Mouse (Mus musculus) spleen, adult 2 months (tissue): Measurements from ENCODE around the gene Retreg2. TPM values are rescaled to one million over a fixed set of nuclear protein-coding genes. Genes with fewer than 3 reads are reported as not detected.

ENCODE experiments used
- DNase-seq, 2 experiments: peaks; one replicate each; pipeline versions ENCODE4 v3.0.0 to v3.0.0-alpha.2; 2012 to 2021; ENCODE audit warnings: low spot score in 2 of 2, low read depth in 1 of 2
- H3K27ac ChIP-seq: fragments of 200-500 bp; 2 replicates; pipeline ENCODE4 v1.5.1; 2012; ENCODE audit warnings: low read length, inconsistent platforms; ENCODE audit not compliant: insufficient read depth
- H3K27me3 ChIP-seq: fragments of 200-500 bp; 2 replicates; pipeline ENCODE4 v1.6.1; 2012; ENCODE audit warnings: mild to moderate bottlenecking, moderate library complexity, low read length, inconsistent platforms; ENCODE audit not compliant: control insufficient read depth, insufficient read depth
- H3K36me3 ChIP-seq: fragments of 200-500 bp; 2 replicates; pipeline ENCODE4 v1.6.1; 2012; ENCODE audit warnings: mild to moderate bottlenecking, low read length, inconsistent platforms; ENCODE audit not compliant: control insufficient read depth, insufficient read depth
- H3K4me1 ChIP-seq: fragments of 200-500 bp; 2 replicates; pipeline ENCODE4 v1.6.1; 2011; ENCODE audit warnings: inconsistent platforms; ENCODE audit not compliant: control insufficient read depth, insufficient read depth, insufficient read length
- H3K4me3 ChIP-seq: fragments of 200-500 bp; 2 replicates; pipeline ENCODE4 v1.5.1; 2011; ENCODE audit warnings: mild to moderate bottlenecking, inconsistent platforms; ENCODE audit not compliant: insufficient read depth, insufficient read length; ENCODE audit errors: extremely low read depth
- CTCF ChIP-seq: fragments of 200-500 bp; IDR thresholded peaks from 2 replicates; pipeline ENCODE4 v1.5.1; 2011; ENCODE audit warnings: mild to moderate bottlenecking, inconsistent platforms; ENCODE audit not compliant: insufficient read depth, insufficient read length, insufficient replicate concordance; ENCODE audit errors: extremely low read depth
- POLR2A ChIP-seq: fragments of 200-500 bp; IDR thresholded peaks from 2 replicates; pipeline ENCODE4 v1.6.1; 2011; ENCODE audit warnings: low read depth, low read length, inconsistent platforms
- WGBS: fragments of 180-500 bp; shearing (Covaris S2); methylation state at CpG from one replicate; pipeline ENCODE4 v1.1.7; 2018; 5-methylcytosine and 5-hydroxymethylcytosine counted together
- polyA plus RNA-seq: library from polyadenylated mRNA; depleted of rRNA; stranded (reverse); fragments of >200 nt; gene quantifications from 2 replicates; pipeline ENCODE4 v1.2.3, GENCODE M21; 2012

Gene Retreg2
- polyA plus RNA-seq, 1 experiment: 88.2 TPM

DNA sequence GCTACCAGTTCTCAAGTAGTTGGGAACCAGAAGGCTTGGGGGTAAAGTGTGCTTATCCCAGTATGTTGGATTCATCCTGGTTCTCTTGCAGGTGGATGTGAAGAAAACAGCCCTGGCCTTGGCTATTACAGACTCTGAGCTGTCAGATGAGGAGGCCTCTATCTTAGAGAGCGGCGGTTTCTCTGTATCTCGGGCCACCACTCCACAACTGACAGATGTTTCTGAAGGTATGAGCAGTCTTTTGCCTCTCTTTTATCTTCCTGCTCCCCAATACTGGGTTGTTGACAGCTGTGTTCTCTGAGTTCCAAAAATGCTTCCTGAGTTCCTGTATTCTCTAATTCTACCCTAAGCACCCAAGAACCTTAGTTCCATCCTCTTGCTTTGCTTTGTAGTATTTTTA lies 3.0 kb downstream of the Retreg2 start:
- peaks cover 3% of the 10 kb centered on the region for H3K4me1 ChIP-seq
- DNase-seq: no peak
- TF ChIP-seq CTCF (no peak), POLR2A (no peak)
- no peak overlapping the region for H3K4me3 ChIP-seq
- H3K27ac ChIP-seq: no peak overlapping the region
- no peaks in the 10 kb centered on the region for H3K27me3 ChIP-seq
- peaks cover 36% of the 10 kb centered on the region for H3K36me3 ChIP-seq
- 95% methylated on average over 3 of the region's 3 CpGs for WGBS

- Histone ChIP-seq H3K27me3 (no peaks in the 10 kb centered on the region), H3K4me1 (no peaks in the 10 kb centered on the region; the same call in none of the 2 replicates), H3K4me3 (no peak overlapping the region), H3K36me3 (peaks cover 36% of the 10 kb centered on the region), H3K27ac (no peak overlapping the region)
- TF ChIP-seq POLR2A: no peak
- no peak for TF ChIP-seq CTCF
- 91% methylated on average over 7 of the region's 7 CpGs for WGBS
- no peak for DNase-seq
Measured at GRCm38 (mm10) chr1:75147411-75148135, 5.0 kb downstream of the Retreg2 start.

DNA sequence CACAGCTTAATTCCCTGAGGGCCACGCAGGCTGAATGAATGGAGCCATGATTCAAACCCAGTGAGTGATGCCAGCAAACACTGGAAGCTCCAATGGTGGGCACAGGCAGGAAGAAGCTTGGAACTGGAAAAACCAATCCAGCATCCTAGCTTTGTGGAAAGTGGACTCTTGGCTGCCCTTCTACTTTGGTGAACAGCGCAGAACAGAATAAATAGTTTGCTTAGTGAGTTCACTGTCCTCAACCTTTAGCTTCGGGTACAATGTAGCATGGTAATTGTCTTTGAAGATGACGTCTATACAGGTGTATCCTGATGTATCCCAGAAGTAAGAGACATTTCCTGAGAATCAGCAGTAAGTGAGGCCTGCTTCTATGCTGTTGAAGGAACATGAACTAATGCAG lies 6.1 kb downstream of the Retreg2 start:
- Histone ChIP-seq H3K27me3 (no peaks in the 10 kb centered on the region), H3K4me3 (no peak overlapping the region), H3K36me3 (peaks cover 36% of the 10 kb centered on the region), H3K4me1 (no peaks in the 10 kb centered on the region), H3K27ac (no peak overlapping the region)
- TF ChIP-seq POLR2A (no peak), CTCF (no peak)
- DNase-seq: no peak
- 91% methylated on average over 4 of the region's 4 CpGs for WGBS

GRCm38 (mm10) chr1:75155837-75156236 lies 13.3 kb downstream of the Retreg2 start:
- Histone ChIP-seq H3K27ac (no peak overlapping the region), H3K36me3 (no peaks in the 10 kb centered on the region), H3K4me1 (no peaks in the 10 kb centered on the region), H3K27me3 (no peaks in the 10 kb centered on the region), H3K4me3 (no peak overlapping the region)
- 50% methylated on average over 3 of the region's 3 CpGs for WGBS
- TF ChIP-seq POLR2A (no peak), CTCF (no peak)
- no peak for DNase-seq

GRCm38 (mm10) chr1:75158990-75159389 lies 16.4 kb downstream of the Retreg2 start:
- no peak for TF ChIP-seq POLR2A
- TF ChIP-seq CTCF: no peak
- Histone ChIP-seq H3K4me1 (no peaks in the 10 kb centered on the region), H3K36me3 (no peaks in the 10 kb centered on the region), H3K27ac (no peak overlapping the region), H3K4me3 (no peak overlapping the region), H3K27me3 (no peaks in the 10 kb centered on the region)
- no peak for DNase-seq

DNA sequence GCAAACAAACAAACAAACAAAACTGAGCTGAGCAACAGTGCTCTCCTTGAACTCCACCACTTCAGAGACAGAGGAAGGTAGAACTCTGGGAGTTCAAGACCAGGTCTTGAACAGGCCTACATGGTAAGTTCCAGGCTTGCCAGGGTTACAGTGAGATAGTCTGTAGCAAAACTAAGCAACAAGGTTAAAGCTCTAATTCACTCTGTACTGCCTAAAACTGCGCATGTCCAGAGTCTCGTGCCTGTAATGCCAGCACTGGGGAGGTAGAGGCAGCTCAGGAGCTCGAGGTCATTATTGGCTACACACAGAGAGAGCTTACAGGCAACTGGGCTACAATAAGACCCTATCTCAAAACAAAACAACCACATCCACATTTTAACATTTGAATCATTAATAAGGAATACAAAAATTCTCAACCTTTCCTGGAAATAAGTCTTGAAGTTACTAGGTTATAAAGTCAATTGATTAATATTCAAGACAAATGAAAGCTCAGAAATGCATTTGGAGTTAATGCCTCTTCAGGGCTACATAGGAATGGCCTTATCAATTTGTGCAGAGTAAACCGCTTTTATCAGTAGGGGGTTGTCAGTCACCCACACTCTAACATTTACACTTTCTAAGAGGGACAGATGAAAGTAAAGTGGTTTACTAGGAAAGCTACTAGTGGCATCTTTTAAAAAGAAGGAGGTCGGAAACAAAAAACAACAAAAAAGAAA lies 17.1 kb downstream of the Retreg2 start:
- no peak overlapping the region for H3K27ac ChIP-seq
- H3K4me1 ChIP-seq: no peaks in the 10 kb centered on the region
- TF ChIP-seq CTCF: no peak
- TF ChIP-seq POLR2A: no peak
- no peak for DNase-seq
- no peaks in the 10 kb centered on the region for H3K36me3 ChIP-seq
- WGBS: 74% methylated on average over 5 of the region's 5 CpGs
- no peak overlapping the region; the same call in 1 of the 2 replicates for H3K4me3 ChIP-seq
- no peaks in the 10 kb centered on the region for H3K27me3 ChIP-seq

DNA sequence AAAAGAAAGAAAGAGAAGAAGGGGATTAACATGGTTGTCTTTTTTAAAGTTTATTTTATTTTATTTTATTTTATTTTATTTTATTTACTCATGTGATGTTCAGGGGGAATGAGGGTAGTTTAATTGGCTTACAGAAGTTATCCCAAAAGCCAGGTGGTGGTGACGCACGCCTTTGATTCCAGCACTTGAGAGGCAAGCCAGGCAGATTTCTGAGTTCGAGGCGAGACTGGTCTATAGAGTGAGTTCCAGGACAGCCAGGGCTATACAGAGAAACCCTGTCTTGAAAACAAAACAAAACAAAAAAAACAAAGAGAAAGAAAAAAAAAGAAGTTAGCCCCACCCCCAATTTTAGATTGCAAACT lies 17.7 kb downstream of the Retreg2 start:
- H3K36me3 ChIP-seq: no peaks in the 10 kb centered on the region
- TF ChIP-seq CTCF (no peak), POLR2A (no peak)
- H3K27ac ChIP-seq: no peak overlapping the region
- no peaks in the 10 kb centered on the region for H3K27me3 ChIP-seq
- DNase-seq: no peak
- WGBS: 84% methylated on average over 4 of the region's 4 CpGs
- H3K4me1 ChIP-seq: no peaks in the 10 kb centered on the region
- no peak overlapping the region for H3K4me3 ChIP-seq
